Mouse (Mus musculus) T-cell, adult 2 months (primary cell): Measurements from ENCODE around the gene Slc35b3.

Source experiments
- DNase-seq: peaks from one replicate; pipeline ENCODE4 v3.0.0; 2022; ENCODE audit warnings: low spot score

Gene Slc35b3

GRCm38 (mm10) chr13:38936860-38937471, 23.7 kb downstream of the Slc35b3 start:
- peak; percentile 60 for DNase-seq

GRCm38 (mm10) chr13:38935856-38936446, 24.7 kb downstream of the Slc35b3 start:
- DNase-seq, result no peak

- no peak for DNase-seq
These were observed 30.7 kb downstream of the Slc35b3 start for GRCm38 (mm10) chr13:38929843-38930578.

GRCm38 (mm10) chr13:38922676-38923075, 38.0 kb downstream of the Slc35b3 start:
- no peak for DNase-seq

- no peak for DNase-seq
These were observed 39.4 kb downstream of the Slc35b3 start for GRCm38 (mm10) chr13:38921306-38921705.

- DNase-seq, result no peak
These were observed 42.3 kb downstream of the Slc35b3 start for GRCm38 (mm10) chr13:38918188-38918885.

GRCm38 (mm10) chr13:38917556-38917955, 43.1 kb downstream of the Slc35b3 start:
- DNase-seq, result no peak

GRCm38 (mm10) chr13:38914771-38915170, 45.9 kb downstream of the Slc35b3 start:
- no peak for DNase-seq

- no peak for DNase-seq
These were observed 68.3 kb downstream of the Slc35b3 start for GRCm38 (mm10) chr13:38892364-38892763.
